Mouse (Mus musculus): Measurements from ENCODE around the gene Mc1r. TPM values are rescaled to one million over a fixed set of nuclear protein-coding genes. Genes with fewer than 3 reads are reported as not detected.

Gene Mc1r
- polyA plus RNA-seq (2015; fragmentation: Nextera tagmentation; extraction: Ambion mirVana) = not detected in 2 replicates

GRCm38 (mm10) chr8:123406786-123407185, at the start of gene Mc1r:
Mc1r (plus strand) TSS chr8:123407107.
- WGBS = 10% methylated on average over 4 of the region's 4 CpGs
- Histone ChIP-seq H3K27ac (ENCODE audit: low read depth, low read length) (no peak within 1 kb of the TSS), H3K27me3 (replicated peaks; ENCODE audit: control insufficient read depth, insufficient read depth, low read length) (peaks cover 34% of the 10 kb centered on the region), H3K4me1 (replicated peaks; ENCODE audit: control insufficient read depth, insufficient read depth, low read length) (no peaks in the 10 kb centered on the region), H3K36me3 (ENCODE audit: control insufficient read depth, insufficient read depth) (peaks cover 15% of the 10 kb centered on the region), H3K4me3 (ENCODE audit: low read depth, low read length) (no peak within 1 kb of the TSS), H3K9ac (ENCODE audit: low read depth, low read length) (no peak within 1 kb of the TSS), H3K9me3 (ENCODE audit: control insufficient read depth) (no peaks in the 10 kb centered on the region), H3K4me2 (replicated peaks; ENCODE audit: low read depth) (peak within 1 kb of the TSS; percentile 40)
- ATAC-seq = peak; percentile 12; the same call in 1 of the 2 replicates
- TF ChIP-seq CTCF (IDR thresholded peaks at IDR 0.05; ENCODE audit: low read depth) = peak; percentile 83

- H3K27me3 ChIP-seq (replicated peaks; ENCODE audit: control insufficient read depth, insufficient read depth, low read length) = no peaks in the 10 kb centered on the region
- no peaks in the 10 kb centered on the region for H3K36me3 ChIP-seq (ENCODE audit: control insufficient read depth, insufficient read depth)
- WGBS = 48% methylated on average over 12 of the region's 12 CpGs
- TF ChIP-seq CTCF (IDR thresholded peaks at IDR 0.05; ENCODE audit: low read depth) = peak; percentile 95
- H3K9me3 ChIP-seq (ENCODE audit: control insufficient read depth) = no peaks in the 10 kb centered on the region
- H3K4me2 ChIP-seq (replicated peaks; ENCODE audit: low read depth) = no peak overlapping the region
- H3K4me1 ChIP-seq (replicated peaks; ENCODE audit: control insufficient read depth, insufficient read depth, low read length) = no peaks in the 10 kb centered on the region
- peak; percentile 60 for ATAC-seq
- H3K27ac ChIP-seq (ENCODE audit: low read depth, low read length) = no peak overlapping the region
- H3K4me3 ChIP-seq (ENCODE audit: low read depth, low read length) = no peak overlapping the region
- H3K9ac ChIP-seq (ENCODE audit: low read depth, low read length) = no peak overlapping the region
Measured at GRCm38 (mm10) chr8:123361082-123361739, 45.7 kb upstream of the Mc1r start.

GRCm38 (mm10) chr8:123373403-123374238, 33.3 kb upstream of the Mc1r start, which contains the start of gene Tcf25:
Tcf25 (plus strand) TSS chr8:123373753.
- H3K4me3 ChIP-seq (ENCODE audit: low read depth, low read length) = peak within 1 kb of the TSS; percentile 79
- peak within 1 kb of the TSS; percentile 93 for H3K9ac ChIP-seq (ENCODE audit: low read depth, low read length)
- under 1% methylated on average over 75 of the region's 75 CpGs for WGBS
- peak; percentile 83 for TF ChIP-seq CTCF (IDR thresholded peaks at IDR 0.05; ENCODE audit: low read depth)
- 0 out of 2 replicates have a peak, but pooled peaks cover 3% of the 10 kb centered on the region for H3K4me1 ChIP-seq (replicated peaks; ENCODE audit: control insufficient read depth, insufficient read depth, low read length)
- no peaks in the 10 kb centered on the region for H3K27me3 ChIP-seq (replicated peaks; ENCODE audit: control insufficient read depth, insufficient read depth, low read length)
- H3K27ac ChIP-seq (ENCODE audit: low read depth, low read length) = peak within 1 kb of the TSS; percentile 98
- no peaks in the 10 kb centered on the region for H3K9me3 ChIP-seq (ENCODE audit: control insufficient read depth)
- H3K4me2 ChIP-seq (replicated peaks; ENCODE audit: low read depth) = peak within 1 kb of the TSS; percentile 91
- H3K36me3 ChIP-seq (ENCODE audit: control insufficient read depth, insufficient read depth) = peaks cover 7% of the 10 kb centered on the region; the same call in 1 of the 2 replicates
- ATAC-seq = peak; percentile 95

GRCm38 (mm10) chr8:123374239-123374578, 32.7 kb upstream of the Mc1r start:
- under 1% methylated on average over 20 of the region's 20 CpGs for WGBS

GRCm38 (mm10) chr8:123375701-123376100, 31.2 kb upstream of the Mc1r start:
- H3K9ac ChIP-seq (ENCODE audit: low read depth, low read length) = no peak overlapping the region
- H3K27ac ChIP-seq (ENCODE audit: low read depth, low read length) = peak overlapping the region; percentile 35; the same call in 1 of the 2 replicates
- H3K4me3 ChIP-seq (ENCODE audit: low read depth, low read length) = no peak overlapping the region
- no peak for TF ChIP-seq CTCF (IDR thresholded peaks at IDR 0.05; ENCODE audit: low read depth)
- H3K4me2 ChIP-seq (replicated peaks; ENCODE audit: low read depth) = peak overlapping the region; percentile 13; the same call in 1 of the 2 replicates
- H3K9me3 ChIP-seq (ENCODE audit: control insufficient read depth) = no peaks in the 10 kb centered on the region
- 0 out of 2 replicates have a peak, but pooled peaks cover 3% of the 10 kb centered on the region for H3K4me1 ChIP-seq (replicated peaks; ENCODE audit: control insufficient read depth, insufficient read depth, low read length)
- H3K27me3 ChIP-seq (replicated peaks; ENCODE audit: control insufficient read depth, insufficient read depth, low read length) = no peaks in the 10 kb centered on the region
- peaks cover 7% of the 10 kb centered on the region; the same call in 1 of the 2 replicates for H3K36me3 ChIP-seq (ENCODE audit: control insufficient read depth, insufficient read depth)
- WGBS = 69% methylated on average over 10 of the region's 10 CpGs
- ATAC-seq = no peak

More at GRCm38 (mm10) chr8:123374239-123374578, 32.7 kb upstream of the Mc1r start:
- no peaks in the 10 kb centered on the region for H3K27me3 ChIP-seq (replicated peaks; ENCODE audit: control insufficient read depth, insufficient read depth, low read length)
- TF ChIP-seq CTCF (IDR thresholded peaks at IDR 0.05; ENCODE audit: low read depth) = no peak
- peak overlapping the region; percentile 79 for H3K4me3 ChIP-seq (ENCODE audit: low read depth, low read length)
- no peaks in the 10 kb centered on the region for H3K9me3 ChIP-seq (ENCODE audit: control insufficient read depth)
- H3K27ac ChIP-seq (ENCODE audit: low read depth, low read length) = peak overlapping the region; percentile 98
- H3K4me1 ChIP-seq (replicated peaks; ENCODE audit: control insufficient read depth, insufficient read depth, low read length) = 0 out of 2 replicates have a peak, but pooled peaks cover 3% of the 10 kb centered on the region
- ATAC-seq = peak; percentile 72
- peaks cover 7% of the 10 kb centered on the region; the same call in 1 of the 2 replicates for H3K36me3 ChIP-seq (ENCODE audit: control insufficient read depth, insufficient read depth)
- H3K4me2 ChIP-seq (replicated peaks; ENCODE audit: low read depth) = peak overlapping the region; percentile 91
- peak overlapping the region; percentile 93 for H3K9ac ChIP-seq (ENCODE audit: low read depth, low read length)

GRCm38 (mm10) chr8:123376106-123376505, 30.8 kb upstream of the Mc1r start:
- Histone ChIP-seq H3K4me1 (replicated peaks; ENCODE audit: control insufficient read depth, insufficient read depth, low read length) (0 out of 2 replicates have a peak, but pooled peaks cover 3% of the 10 kb centered on the region), H3K27me3 (replicated peaks; ENCODE audit: control insufficient read depth, insufficient read depth, low read length) (no peaks in the 10 kb centered on the region), H3K9ac (ENCODE audit: low read depth, low read length) (no peak overlapping the region), H3K27ac (ENCODE audit: low read depth, low read length) (no peak overlapping the region), H3K4me2 (replicated peaks; ENCODE audit: low read depth) (peak overlapping the region; percentile 13; the same call in 1 of the 2 replicates), H3K4me3 (ENCODE audit: low read depth, low read length) (no peak overlapping the region), H3K9me3 (ENCODE audit: control insufficient read depth) (no peaks in the 10 kb centered on the region), H3K36me3 (ENCODE audit: control insufficient read depth, insufficient read depth) (peaks cover 9% of the 10 kb centered on the region)
- 76% methylated on average over 8 of the region's 8 CpGs for WGBS
- no peak for TF ChIP-seq CTCF (IDR thresholded peaks at IDR 0.05; ENCODE audit: low read depth)
- ATAC-seq = no peak

Measured in intestine, postnatal 0 days (tissue).